Mouse (Mus musculus) duodenum, adult 2 months (tissue): ENCODE measurements around the gene Pdcl2. TPM values are rescaled to one million over a fixed set of nuclear protein-coding genes. Genes with fewer than 3 reads are reported as not detected.

ENCODE experiments used
- polyA plus RNA-seq: library from polyadenylated mRNA; depleted of rRNA; stranded (reverse); fragments of >200 nt; gene quantifications from 2 replicates; pipeline ENCODE4 v1.2.3, GENCODE M21; 2012; ENCODE audit warnings: low replicate concordance; rRNA removed

Gene Pdcl2
- not detected in 2 replicates for polyA plus RNA-seq

GRCm38 (mm10) chr5:76330953-76331352 lies at the start of gene Pdcl2:
Pdcl2 (minus strand) TSS chr5:76331156.

GRCm38 (mm10) chr5:76363453-76364104 lies 32.6 kb upstream of the Pdcl2 start, which contains the start of gene Nmu:
Nmu (minus strand) TSS chr5:76363788.

GRCm38 (mm10) chr5:76304452-76305341 lies 26.3 kb downstream of the Pdcl2 start, which contains the start of gene Clock:
Clock (minus strand) TSS chr5:76304792.

Other genes starting within 250 kb of the Pdcl2 start
- gene Srd5a3, start 190.9 kb downstream of the Pdcl2 start, polyA plus RNA-seq: 129 and 274 TPM in 2 replicates
- gene Tmem165, start 147.3 kb downstream of the Pdcl2 start, polyA plus RNA-seq: 108 and 152 TPM in 2 replicates
- 4.2 and 8.9 TPM in 2 replicates for gene Clock, start 26.4 kb downstream of the Pdcl2 start, polyA plus RNA-seq
- gene Nmu, start 32.6 kb upstream of the Pdcl2 start, polyA plus RNA-seq: 0.82 and 1.9 TPM in 2 replicates
- not detected in 2 replicates for gene Gm7271, start 152.9 kb upstream of the Pdcl2 start, polyA plus RNA-seq
- 6.7 and 8.7 TPM in 2 replicates for gene Exoc1, start 198.2 kb upstream of the Pdcl2 start, polyA plus RNA-seq